Mouse (Mus musculus) liver, embryonic 14.5 days (tissue): Measurements from ENCODE around the gene Nav1.

Source experiments
- CTCF ChIP-seq: IDR thresholded peaks from 2 replicates; pipeline ENCODE4 v1.5.1; 2016; ENCODE audit warnings: antibody characterized with exemption, low read depth, control low read depth
- EP300 ChIP-seq: IDR thresholded peaks from 2 replicates; pipeline ENCODE4 v1.6.1; 2016; ENCODE audit warnings: antibody characterized with exemption, low read depth

DNA sequence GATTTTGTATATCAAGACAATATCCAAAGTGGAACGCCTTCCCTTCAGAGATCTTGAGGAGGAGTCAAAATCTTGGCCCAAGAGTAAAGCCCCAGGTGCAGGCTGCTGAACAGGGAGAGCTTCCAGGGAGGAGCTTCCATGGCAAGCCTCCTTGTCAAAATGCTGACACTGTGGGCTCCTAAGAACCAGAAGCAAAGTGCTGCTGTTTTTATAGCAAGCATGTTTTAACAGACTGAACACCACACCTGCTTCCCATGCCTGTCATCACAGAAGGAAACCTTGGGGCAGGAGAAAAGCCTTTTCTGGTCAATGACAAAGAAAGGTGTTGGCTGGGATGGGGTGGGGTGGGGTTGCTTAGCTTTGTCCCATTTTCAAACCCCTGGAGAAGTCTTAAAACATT lies 112.0 kb downstream of the Nav1 start:
- TF ChIP-seq CTCF (no peak), EP300 (no peak)
